Mouse (Mus musculus): Measurements from ENCODE around the gene Gm45261.

DNA sequence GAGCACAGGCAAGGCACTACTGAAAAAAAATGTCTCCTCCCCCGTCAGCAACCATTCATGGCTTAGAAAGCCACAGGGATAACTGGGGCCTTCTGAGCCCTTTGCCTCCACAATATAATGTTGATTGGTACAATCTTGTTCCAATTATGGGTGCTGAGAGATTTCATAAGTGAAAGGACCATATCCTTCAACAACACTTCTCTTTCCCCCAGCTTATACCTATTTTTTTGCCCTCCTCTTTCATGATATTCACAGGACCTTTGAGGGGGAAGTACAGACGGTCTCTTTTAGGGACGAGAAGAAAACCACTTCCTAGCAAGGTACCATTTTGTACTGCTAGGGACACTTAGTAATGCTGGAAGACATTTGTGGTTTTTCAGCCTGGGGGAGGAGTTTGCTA, 57.1 kb downstream of the Gm45261 start:
- TF ChIP-seq CTCF (IDR thresholded peaks at IDR 0.05; ENCODE audit: low read depth) (no peak), EP300 (IDR thresholded peaks at IDR 0.05; ENCODE audit: low read depth) (no peak)

Measured in liver, embryonic 14.5 days (tissue).